Mouse (Mus musculus) neural tube, embryonic 13.5 days (tissue): ENCODE measurements at regions not wholly inside any gene's neighbourhood (a gene's known extent, or its start where the extent isn't known, plus 50 kb on each side); places are given as distances from the start of the nearest gene placed in this dataset.
"Not testable (repeated sequence)": the region's sequence is repeated elsewhere in the genome, so short reads cannot be mapped to it uniquely, and the experiment has no call there.

Experiments used
- ATAC-seq: fragments of 200-750 bp; cut with Nextera tagmentation; 2 replicates; pipeline ENCODE4 v1.8.0; 2017; ENCODE audit warnings: low read depth, mild to moderate bottlenecking, moderate TSS enrichment, moderate library complexity
- H3K27ac ChIP-seq: fragments of 300-500 bp; sonication (generic); replicated peaks from 2 replicates; pipeline ENCODE4 v1.5.1; 2015; ENCODE audit warnings: moderate library complexity, mild to moderate bottlenecking, inconsistent platforms
- H3K27me3 ChIP-seq: fragments of 300-500 bp; sonication (generic); 2 replicates; pipeline ENCODE4 v1.6.1; 2015; ENCODE audit warnings: mild to moderate bottlenecking, inconsistent platforms
- H3K36me3 ChIP-seq: fragments of 300-500 bp; sonication (generic); 2 replicates; pipeline ENCODE4 v1.6.1; 2015; ENCODE audit warnings: mild to moderate bottlenecking, inconsistent platforms
- H3K4me1 ChIP-seq: fragments of 300-500 bp; sonication (generic); replicated peaks from 2 replicates; pipeline ENCODE4 v1.6.1; 2015; ENCODE audit warnings: inconsistent platforms
- H3K4me2 ChIP-seq: fragments of 300-500 bp; sonication (generic); 2 replicates; pipeline ENCODE4 v1.6.1; 2015; ENCODE audit warnings: inconsistent platforms, mild to moderate bottlenecking, moderate library complexity
- H3K4me3 ChIP-seq: fragments of 300-500 bp; sonication (generic); 2 replicates; pipeline ENCODE4 v1.5.1; 2015; ENCODE audit warnings: mild to moderate bottlenecking, inconsistent platforms
- H3K9ac ChIP-seq: fragments of 300-500 bp; sonication (generic); 2 replicates; pipeline ENCODE4 v1.6.1; 2015; ENCODE audit warnings: moderate library complexity, mild to moderate bottlenecking, inconsistent platforms
- H3K9me3 ChIP-seq: fragments of 300-500 bp; sonication (generic); 2 replicates; pipeline ENCODE4 v1.6.1; 2016; ENCODE audit warnings: inconsistent platforms
- WGBS: fragments of 180-500 bp; shearing (Covaris S2); methylation state at CpG from one replicate; pipeline ENCODE4 v1.1.7; 2015; 5-methylcytosine and 5-hydroxymethylcytosine counted together

- no peaks in the 10 kb centered on the region for H3K27me3 ChIP-seq
- no peak overlapping the region for H3K27ac ChIP-seq
- WGBS = 19% methylated on average over 5 of the region's 5 CpGs
- H3K9ac ChIP-seq = no peak overlapping the region
- no peak overlapping the region for H3K4me3 ChIP-seq
- peaks cover 6% of the 10 kb centered on the region; the same call in 1 of the 2 replicates for H3K4me1 ChIP-seq
- no peaks in the 10 kb centered on the region for H3K9me3 ChIP-seq
- no peak overlapping the region for H3K4me2 ChIP-seq
- no peaks in the 10 kb centered on the region for H3K36me3 ChIP-seq
- no peak for ATAC-seq
These were observed 102.6 kb upstream of the Thpo start for GRCm38 (mm10) chr16:20836866-20837265.

GRCm38 (mm10) chr16:20833838-20834237 is 99.5 kb upstream of the Thpo start:
- not testable (repeated sequence) for H3K9me3 ChIP-seq, H3K4me3 ChIP-seq, H3K27ac ChIP-seq, H3K9ac ChIP-seq, H3K36me3 ChIP-seq, H3K27me3 ChIP-seq, H3K4me1 ChIP-seq, ATAC-seq, H3K4me2 ChIP-seq
- WGBS = 72% methylated on average over 10 of the region's 10 CpGs

GRCm38 (mm10) chr16:20833301-20833700 is 99.0 kb upstream of the Thpo start:
- no peak for ATAC-seq
- H3K9ac ChIP-seq = no peak overlapping the region
- WGBS = 84% methylated on average over 8 of the region's 8 CpGs
- H3K4me3 ChIP-seq = no peak overlapping the region
- no peaks in the 10 kb centered on the region for H3K9me3 ChIP-seq
- H3K36me3 ChIP-seq = no peaks in the 10 kb centered on the region
- H3K27ac ChIP-seq = no peak overlapping the region
- H3K27me3 ChIP-seq = no peaks in the 10 kb centered on the region
- peaks cover 6% of the 10 kb centered on the region; the same call in 1 of the 2 replicates for H3K4me1 ChIP-seq
- no peak overlapping the region for H3K4me2 ChIP-seq

GRCm38 (mm10) chr16:20829732-20830435 is 95.6 kb upstream of the Thpo start:
- Histone ChIP-seq H3K9ac (no peak overlapping the region), H3K27me3 (no peaks in the 10 kb centered on the region), H3K4me1 (no peaks in the 10 kb centered on the region), H3K9me3 (no peaks in the 10 kb centered on the region), H3K27ac (no peak overlapping the region), H3K4me3 (no peak overlapping the region), H3K36me3 (no peaks in the 10 kb centered on the region), H3K4me2 (no peak overlapping the region)
- 63% methylated on average over 6 of the region's 6 CpGs for WGBS
- ATAC-seq = no peak

- 79% methylated on average over 5 of the region's 5 CpGs for WGBS
- no peak overlapping the region for H3K27ac ChIP-seq
- no peak overlapping the region for H3K4me3 ChIP-seq
These were observed 94.9 kb upstream of the Thpo start for GRCm38 (mm10) chr16:20828996-20829731.

GRCm38 (mm10) chr16:20824226-20824625 is 89.9 kb upstream of the Thpo start:
- Histone ChIP-seq H3K27me3 (no peaks in the 10 kb centered on the region), H3K9me3 (no peaks in the 10 kb centered on the region), H3K4me3 (no peak overlapping the region), H3K4me1 (no peaks in the 10 kb centered on the region), H3K27ac (no peak overlapping the region), H3K9ac (no peak overlapping the region), H3K36me3 (no peaks in the 10 kb centered on the region), H3K4me2 (no peak overlapping the region)
- no peak for ATAC-seq
- 81% methylated on average over 7 of the region's 7 CpGs for WGBS

More at GRCm38 (mm10) chr16:20828996-20829731, 94.9 kb upstream of the Thpo start:
- Histone ChIP-seq H3K9me3 (no peaks in the 10 kb centered on the region), H3K36me3 (no peaks in the 10 kb centered on the region), H3K4me2 (no peak overlapping the region), H3K27me3 (no peaks in the 10 kb centered on the region), H3K9ac (no peak overlapping the region), H3K4me1 (no peaks in the 10 kb centered on the region)
- no peak for ATAC-seq

GRCm38 (mm10) chr16:20820939-20821338 is 86.6 kb upstream of the Thpo start:
- Histone ChIP-seq H3K9me3 (no peaks in the 10 kb centered on the region), H3K27me3 (no peaks in the 10 kb centered on the region), H3K9ac (no peak overlapping the region), H3K27ac (no peak overlapping the region), H3K4me3 (no peak overlapping the region), H3K36me3 (no peaks in the 10 kb centered on the region), H3K4me1 (peaks cover 9% of the 10 kb centered on the region), H3K4me2 (no peak overlapping the region)
- ATAC-seq = no peak

- H3K27me3 ChIP-seq = no peaks in the 10 kb centered on the region
- H3K36me3 ChIP-seq = no peaks in the 10 kb centered on the region
- no peak overlapping the region for H3K4me2 ChIP-seq
- no peak overlapping the region for H3K9ac ChIP-seq
- H3K9me3 ChIP-seq = no peaks in the 10 kb centered on the region
- H3K4me1 ChIP-seq = peaks cover 14% of the 10 kb centered on the region
- no peak overlapping the region for H3K27ac ChIP-seq
- no peak for ATAC-seq
- 90% methylated on average over 3 of the region's 3 CpGs for WGBS
- no peak overlapping the region for H3K4me3 ChIP-seq
These were observed 85.3 kb upstream of the Thpo start for GRCm38 (mm10) chr16:20819568-20819967.

GRCm38 (mm10) chr16:20818711-20819189 is 84.4 kb upstream of the Thpo start:
- Histone ChIP-seq H3K4me2 (no peak overlapping the region), H3K4me1 (peaks cover 14% of the 10 kb centered on the region), H3K27me3 (no peaks in the 10 kb centered on the region), H3K36me3 (no peaks in the 10 kb centered on the region), H3K9ac (no peak overlapping the region), H3K27ac (no peak overlapping the region), H3K4me3 (no peak overlapping the region), H3K9me3 (no peaks in the 10 kb centered on the region)
- no peak for ATAC-seq
- 56% methylated on average over 5 of the region's 5 CpGs for WGBS

- no peaks in the 10 kb centered on the region for H3K27me3 ChIP-seq
- H3K9me3 ChIP-seq = no peaks in the 10 kb centered on the region
- no peak overlapping the region for H3K9ac ChIP-seq
- H3K4me3 ChIP-seq = no peak overlapping the region
- no peak overlapping the region for H3K4me2 ChIP-seq
- WGBS = 50% methylated on average over 2 of the region's 2 CpGs
- no peak overlapping the region for H3K27ac ChIP-seq
- ATAC-seq = no peak
- H3K36me3 ChIP-seq = no peaks in the 10 kb centered on the region
- peaks cover 14% of the 10 kb centered on the region for H3K4me1 ChIP-seq
These were observed 80.7 kb upstream of the Thpo start for GRCm38 (mm10) chr16:20814976-20815375.

- H3K4me3 ChIP-seq = no peak overlapping the region
- no peak overlapping the region for H3K9ac ChIP-seq
- H3K36me3 ChIP-seq = no peaks in the 10 kb centered on the region
- H3K27ac ChIP-seq = no peak overlapping the region
- ATAC-seq = no peak
- H3K4me1 ChIP-seq = peaks cover 14% of the 10 kb centered on the region
- H3K27me3 ChIP-seq = no peaks in the 10 kb centered on the region
- H3K4me2 ChIP-seq = no peak overlapping the region
- no peaks in the 10 kb centered on the region for H3K9me3 ChIP-seq
These were observed 79.9 kb upstream of the Thpo start for GRCm38 (mm10) chr16:20814240-20814639.

GRCm38 (mm10) chr16:20812025-20812424 is 77.7 kb upstream of the Thpo start:
- not testable (repeated sequence) for H3K27me3 ChIP-seq, H3K9me3 ChIP-seq, H3K27ac ChIP-seq, H3K4me2 ChIP-seq, ATAC-seq, H3K4me1 ChIP-seq, H3K9ac ChIP-seq, H3K4me3 ChIP-seq, H3K36me3 ChIP-seq
- 84% methylated on average over 5 of the region's 5 CpGs for WGBS
